Mouse (Mus musculus) heart, embryonic 16.5 days (tissue): ENCODE data around the gene Maml3. TPM values are rescaled to one million over a fixed set of nuclear protein-coding genes. Genes with fewer than 3 reads are reported as not detected.

Experiments used
- ATAC-seq: fragments of 200-750 bp; cut with Nextera tagmentation; replicated peaks from 2 replicates; pipeline ENCODE4 v1.8.0; 2017; ENCODE audit warnings: moderate number of reproducible peaks; ENCODE audit not compliant: insufficient read depth, low FRiP score; ENCODE audit errors: extremely low read depth
- H3K27ac ChIP-seq: fragments of 300-500 bp; sonication (generic); 2 replicates; pipeline ENCODE4 v1.5.1; 2014; ENCODE audit warnings: mild to moderate bottlenecking, low read length, control low read depth, moderate library complexity
- H3K27me3 ChIP-seq: fragments of 300-500 bp; sonication (generic); 2 replicates; pipeline ENCODE4 v1.6.1; 2014; ENCODE audit warnings: low read length, mixed read lengths; ENCODE audit not compliant: control insufficient read depth, insufficient read depth
- H3K36me3 ChIP-seq: fragments of 300-500 bp; sonication (generic); 2 replicates; pipeline ENCODE4 v1.6.1; 2014; ENCODE audit not compliant: control insufficient read depth, insufficient read depth
- H3K4me1 ChIP-seq: fragments of 300-500 bp; sonication (generic); 2 replicates; pipeline ENCODE4 v1.6.1; 2014; ENCODE audit warnings: low read length, mixed read lengths; ENCODE audit not compliant: control insufficient read depth, insufficient read depth
- H3K4me2 ChIP-seq: fragments of 300-500 bp; sonication (generic); 2 replicates; pipeline ENCODE4 v1.6.1; 2014; ENCODE audit warnings: low read depth, mild to moderate bottlenecking, control low read depth, low read length
- H3K4me3 ChIP-seq: fragments of 300-500 bp; sonication (generic); 2 replicates; pipeline ENCODE4 v1.5.1; 2014; ENCODE audit warnings: mild to moderate bottlenecking, control low read depth, low read length
- H3K9ac ChIP-seq: fragments of 300-500 bp; sonication (generic); 2 replicates; pipeline ENCODE4 v1.6.1; 2014; ENCODE audit warnings: low read length, control low read depth
- H3K9me3 ChIP-seq: fragments of 300-500 bp; sonication (generic); replicated peaks from 2 replicates; pipeline ENCODE4 v1.6.1; 2016; ENCODE audit warnings: low read length; ENCODE audit not compliant: control insufficient read depth
- WGBS: fragments of 180-500 bp; shearing (Covaris S2); extraction: QIAGEN DNeasy Blood & Tissue Kit; methylation state at CpG from one replicate; pipeline ENCODE4 v1.1.7; 2014; 5-methylcytosine and 5-hydroxymethylcytosine counted together
- polyA plus RNA-seq: library from polyadenylated mRNA; unstranded; fragments of >200 nt; fragmentation: Nextera tagmentation; extraction: Ambion mirVana; gene quantifications from 2 replicates; pipeline ENCODE4 v1.2.1, GENCODE M21; 2015

Gene Maml3
- polyA plus RNA-seq, 1 experiment from 2014 or later: 2.6 TPM

DNA sequence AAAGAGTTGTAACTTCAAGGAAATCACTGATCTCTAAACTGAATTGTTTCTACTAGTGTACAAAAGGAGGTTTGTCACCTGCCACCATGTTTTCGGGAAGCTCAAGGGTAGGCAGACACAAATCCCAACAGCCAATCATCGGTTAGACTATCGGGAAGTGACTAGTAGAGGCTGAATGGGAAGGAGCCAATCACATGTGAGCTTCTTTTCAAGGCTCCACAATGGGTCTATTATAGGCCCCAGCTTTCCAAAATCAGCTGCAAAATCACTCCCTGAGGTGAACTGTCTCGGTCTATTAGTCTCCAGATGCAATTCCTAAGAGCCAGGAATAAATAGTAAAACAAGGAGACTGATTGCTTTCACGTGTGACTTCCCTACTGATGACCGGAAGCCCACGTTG lies 177.3 kb downstream of the Maml3 start:
- no peaks in the 10 kb centered on the region; the same call in 1 of the 2 replicates for H3K9me3 ChIP-seq
- ATAC-seq: no peak
- H3K9ac ChIP-seq: no peak overlapping the region
- 87% methylated on average over 7 of the region's 7 CpGs for WGBS
- no peaks in the 10 kb centered on the region for H3K36me3 ChIP-seq
- H3K4me1 ChIP-seq: peaks cover 7% of the 10 kb centered on the region
- no peak overlapping the region for H3K4me3 ChIP-seq
- no peaks in the 10 kb centered on the region for H3K27me3 ChIP-seq
- no peak overlapping the region for H3K4me2 ChIP-seq
- H3K27ac ChIP-seq: no peak overlapping the region

DNA sequence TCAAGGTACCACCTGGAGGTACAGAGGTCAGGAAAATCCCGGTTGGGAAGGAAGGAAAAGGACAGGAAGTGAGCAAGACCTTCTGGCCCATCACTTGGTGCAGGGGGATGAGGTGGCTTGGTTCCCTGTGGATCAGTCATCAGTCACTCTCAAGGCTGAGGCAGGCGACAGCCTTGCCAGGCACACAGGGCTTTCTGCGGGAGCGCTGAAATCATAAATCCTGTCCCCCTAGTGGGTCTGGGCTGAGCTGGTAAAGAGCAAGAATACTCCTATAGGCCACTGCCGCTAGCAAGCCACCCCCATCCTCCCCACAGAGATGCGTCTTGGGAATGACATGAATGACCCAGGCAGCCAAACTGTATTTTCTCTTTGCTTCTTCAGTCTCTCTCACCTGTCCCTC lies 177.8 kb downstream of the Maml3 start:
- Histone ChIP-seq H3K9ac (no peak overlapping the region), H3K4me3 (no peak overlapping the region), H3K36me3 (no peaks in the 10 kb centered on the region), H3K27me3 (no peaks in the 10 kb centered on the region), H3K9me3 (no peaks in the 10 kb centered on the region; the same call in 1 of the 2 replicates), H3K27ac (no peak overlapping the region), H3K4me1 (peaks cover 7% of the 10 kb centered on the region), H3K4me2 (no peak overlapping the region)
- 65% methylated on average over 6 of the region's 6 CpGs for WGBS
- no peak for ATAC-seq

DNA sequence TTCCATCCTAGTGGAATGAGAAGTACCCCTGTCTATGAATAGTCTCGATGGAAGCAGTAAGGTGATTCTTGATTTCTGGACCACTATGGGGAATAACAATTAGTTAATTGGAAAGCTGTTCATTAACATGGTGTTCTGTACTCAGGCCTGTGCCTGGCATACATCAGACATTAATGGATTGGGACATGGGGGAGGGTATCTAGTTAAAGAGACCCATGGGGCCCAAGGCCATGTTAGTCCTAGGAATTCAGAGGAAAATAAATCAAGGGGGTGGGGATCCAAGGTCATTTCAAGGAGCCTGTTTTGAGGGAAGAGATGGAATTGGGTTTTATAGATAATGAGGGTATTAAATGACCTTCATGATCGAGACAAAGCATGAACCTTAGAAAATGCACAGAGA lies 179.1 kb downstream of the Maml3 start:
- Histone ChIP-seq H3K9ac (no peak overlapping the region), H3K27me3 (no peaks in the 10 kb centered on the region), H3K27ac (no peak overlapping the region), H3K9me3 (no peaks in the 10 kb centered on the region; the same call in 1 of the 2 replicates), H3K4me2 (no peak overlapping the region), H3K4me1 (peaks cover 7% of the 10 kb centered on the region), H3K4me3 (no peak overlapping the region), H3K36me3 (no peaks in the 10 kb centered on the region)
- WGBS: 79% methylated on average over 2 of the region's 2 CpGs
- no peak for ATAC-seq

DNA sequence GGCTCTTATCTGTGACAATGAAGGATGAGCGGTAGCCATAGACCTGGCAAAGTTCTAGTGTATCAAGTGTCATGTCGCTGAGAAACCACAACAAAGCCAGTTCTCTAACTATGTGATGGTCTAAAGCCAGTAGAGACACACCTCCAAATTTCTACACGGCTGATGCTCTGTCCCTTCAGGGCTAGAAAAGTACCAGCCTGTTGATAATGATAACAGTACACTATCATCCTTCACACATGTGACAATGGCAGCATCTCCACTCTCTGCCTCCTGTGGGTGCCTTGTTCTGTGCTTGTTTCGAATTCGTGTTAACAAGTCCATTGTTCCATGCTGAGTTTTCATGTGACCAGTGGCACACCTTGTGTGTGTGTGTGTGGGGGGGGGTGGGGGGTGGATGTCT lies 180.2 kb downstream of the Maml3 start:
- Histone ChIP-seq H3K4me2 (no peak overlapping the region), H3K4me3 (no peak overlapping the region), H3K27me3 (no peaks in the 10 kb centered on the region), H3K36me3 (no peaks in the 10 kb centered on the region), H3K4me1 (peaks cover 7% of the 10 kb centered on the region), H3K9ac (no peak overlapping the region), H3K27ac (no peak overlapping the region), H3K9me3 (no peaks in the 10 kb centered on the region; the same call in 1 of the 2 replicates)
- WGBS: 54% methylated on average over 5 of the region's 5 CpGs
- ATAC-seq: no peak

DNA sequence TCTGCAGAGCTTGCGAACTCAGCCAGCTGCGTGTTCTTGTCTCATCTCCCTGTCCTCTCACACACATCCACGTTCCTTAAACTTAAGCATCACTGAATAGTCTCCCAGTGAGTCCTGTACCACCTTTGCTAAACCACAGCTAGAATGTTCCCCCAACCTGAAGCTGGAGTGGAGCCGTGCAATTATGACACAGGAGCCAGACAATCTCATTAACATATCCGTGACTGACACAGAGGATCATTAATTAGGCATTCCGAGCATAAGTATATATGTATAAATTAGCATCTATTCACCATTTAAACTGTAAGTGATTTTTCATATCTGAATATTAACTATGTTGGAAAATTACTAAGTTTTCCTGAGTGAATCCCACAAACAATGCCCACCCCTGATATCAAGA lies 181.1 kb downstream of the Maml3 start:
- Histone ChIP-seq H3K27ac (no peak overlapping the region), H3K27me3 (no peaks in the 10 kb centered on the region), H3K4me3 (no peak overlapping the region), H3K9ac (no peak overlapping the region), H3K9me3 (no peaks in the 10 kb centered on the region), H3K4me1 (peaks cover 7% of the 10 kb centered on the region), H3K4me2 (no peak overlapping the region), H3K36me3 (no peaks in the 10 kb centered on the region)
- ATAC-seq: no peak
- 83% methylated on average over 6 of the region's 6 CpGs for WGBS

DNA sequence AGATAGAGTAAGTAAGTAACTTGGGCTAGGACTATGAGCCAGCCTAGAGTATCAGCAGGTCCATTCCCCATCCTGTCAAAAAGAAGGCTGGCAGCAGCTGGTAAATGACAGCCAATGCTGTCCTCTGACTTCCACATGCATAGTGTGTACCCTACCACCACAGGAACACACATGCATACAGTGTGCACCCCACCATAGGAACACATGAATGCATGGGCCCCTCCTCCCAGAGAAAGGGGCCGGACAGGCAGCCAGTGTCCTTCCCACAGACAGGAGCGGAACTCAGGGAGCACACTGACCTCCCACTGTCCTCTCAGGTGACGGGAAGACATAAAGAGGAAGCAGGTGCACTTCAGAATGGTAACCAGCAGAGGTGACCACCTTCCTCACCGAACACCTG lies 188.0 kb downstream of the Maml3 start:
- WGBS: 87% methylated on average over 4 of the region's 4 CpGs
- Histone ChIP-seq H3K4me2 (no peak overlapping the region), H3K9me3 (no peaks in the 10 kb centered on the region), H3K36me3 (no peaks in the 10 kb centered on the region), H3K4me3 (no peak overlapping the region), H3K27ac (no peak overlapping the region), H3K4me1 (peaks cover 23% of the 10 kb centered on the region), H3K27me3 (no peaks in the 10 kb centered on the region), H3K9ac (no peak overlapping the region)
- ATAC-seq: no peak

DNA sequence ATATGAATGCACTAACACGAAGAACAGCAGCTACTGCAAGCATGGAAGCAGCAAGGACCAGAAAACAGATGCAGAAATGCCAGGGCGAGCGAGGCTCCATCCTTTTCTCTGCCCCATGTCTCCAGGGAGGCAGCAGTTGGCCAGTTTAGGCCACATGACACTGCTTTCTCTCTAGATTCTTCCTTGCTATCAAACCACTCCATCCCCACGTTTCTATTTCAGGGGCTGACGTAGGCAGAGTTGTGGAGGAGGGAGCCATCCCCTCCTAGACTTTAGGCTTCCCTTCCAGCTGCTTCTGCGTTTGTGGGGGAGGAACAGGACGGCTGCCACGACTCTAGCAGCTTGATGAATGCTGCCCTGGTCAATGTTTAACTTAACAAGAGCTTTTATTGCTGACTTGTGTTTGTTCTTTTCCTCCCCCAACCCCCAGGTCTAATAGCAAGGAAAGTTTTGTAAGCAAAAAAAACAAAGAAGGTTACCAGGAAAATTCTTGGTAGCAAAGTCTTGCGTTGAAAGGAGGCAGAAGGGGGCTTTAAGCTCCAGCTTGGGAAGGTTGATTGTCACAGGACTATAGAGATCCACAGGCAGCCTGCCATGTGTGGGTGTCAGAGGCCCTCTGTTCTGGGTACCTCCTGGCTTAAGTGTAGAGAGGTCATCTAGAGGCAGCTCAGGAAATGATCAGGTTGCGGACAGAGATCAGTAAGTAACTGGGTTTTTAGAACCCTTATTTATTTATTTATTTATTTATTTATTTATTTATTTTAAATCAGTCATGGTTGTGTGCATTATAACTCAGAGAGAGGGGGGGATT lies 188.6 kb downstream of the Maml3 start:
- H3K4me3 ChIP-seq: no peak overlapping the region
- peak overlapping the region; percentile 84 for H3K27ac ChIP-seq
- no peaks in the 10 kb centered on the region for H3K27me3 ChIP-seq
- WGBS: 11% methylated on average over 10 of the region's 10 CpGs
- peak overlapping the region; percentile 44 for H3K9ac ChIP-seq
- H3K4me1 ChIP-seq: peaks cover 23% of the 10 kb centered on the region
- ATAC-seq: peak; percentile 85
- H3K4me2 ChIP-seq: peak overlapping the region; percentile 41
- no peaks in the 10 kb centered on the region for H3K9me3 ChIP-seq
- no peaks in the 10 kb centered on the region for H3K36me3 ChIP-seq

DNA sequence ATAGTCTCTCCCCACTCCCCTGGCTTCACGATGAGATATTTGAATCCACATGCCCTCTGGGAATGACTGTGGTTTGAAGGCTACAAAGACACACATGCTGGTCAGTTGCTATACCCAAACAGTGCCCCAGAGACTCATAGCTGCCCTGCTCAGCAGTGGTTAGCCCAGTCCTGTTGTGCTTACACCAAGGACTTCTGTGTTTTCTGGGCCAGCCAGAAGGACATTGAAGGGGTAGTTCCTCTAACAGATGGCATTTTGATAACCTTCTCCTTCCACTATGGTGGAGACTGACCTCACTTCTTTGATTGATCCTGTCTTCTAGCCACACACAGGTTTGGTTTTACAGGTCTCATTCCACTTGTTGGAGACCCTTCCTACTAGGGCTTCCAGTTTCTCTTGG lies 189.5 kb downstream of the Maml3 start:
- Histone ChIP-seq H3K27ac (peak overlapping the region; percentile 84), H3K9ac (no peak overlapping the region), H3K4me1 (peaks cover 23% of the 10 kb centered on the region), H3K9me3 (no peaks in the 10 kb centered on the region), H3K27me3 (no peaks in the 10 kb centered on the region), H3K4me3 (no peak overlapping the region), H3K4me2 (no peak overlapping the region), H3K36me3 (no peaks in the 10 kb centered on the region)
- no peak for ATAC-seq
- 67% methylated on average over 1 of the region's 1 CpGs for WGBS

DNA sequence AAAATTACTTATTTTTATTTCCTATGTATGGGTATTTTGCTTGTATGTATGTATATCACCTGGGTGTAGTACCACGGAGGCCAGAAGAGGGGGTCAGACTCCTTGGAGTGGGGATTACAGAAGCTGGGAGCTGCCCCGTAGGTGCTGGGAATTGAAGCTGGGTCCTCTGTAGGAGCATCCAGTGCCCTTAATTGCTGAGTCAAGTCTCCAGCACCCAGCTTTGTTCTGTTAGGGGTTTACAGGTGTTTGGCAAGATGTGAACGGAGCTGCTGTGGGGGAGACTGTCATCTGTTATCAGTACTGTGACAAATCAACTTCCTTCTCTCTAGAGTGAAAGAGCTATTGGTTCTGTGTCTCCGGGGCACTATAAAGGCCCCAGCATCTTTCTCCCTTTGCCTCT lies 190.0 kb downstream of the Maml3 start:
- Histone ChIP-seq H3K27me3 (no peaks in the 10 kb centered on the region), H3K4me3 (no peak overlapping the region), H3K27ac (no peak overlapping the region), H3K36me3 (no peaks in the 10 kb centered on the region), H3K9ac (no peak overlapping the region), H3K4me1 (peaks cover 23% of the 10 kb centered on the region), H3K9me3 (no peaks in the 10 kb centered on the region), H3K4me2 (no peak overlapping the region)
- ATAC-seq: no peak
- 63% methylated on average over 4 of the region's 4 CpGs for WGBS
